Mouse (Mus musculus) cerebellum, adult 11 months (tissue): ENCODE measurements at regions not wholly inside any gene's neighbourhood (a gene's known extent, or its start where the extent isn't known, plus 50 kb on each side); places are given as distances from the start of the nearest gene placed in this dataset.

Experiments
- DNase-seq: peaks from one replicate; pipeline ENCODE4 v3.0.0; 2022

DNA sequence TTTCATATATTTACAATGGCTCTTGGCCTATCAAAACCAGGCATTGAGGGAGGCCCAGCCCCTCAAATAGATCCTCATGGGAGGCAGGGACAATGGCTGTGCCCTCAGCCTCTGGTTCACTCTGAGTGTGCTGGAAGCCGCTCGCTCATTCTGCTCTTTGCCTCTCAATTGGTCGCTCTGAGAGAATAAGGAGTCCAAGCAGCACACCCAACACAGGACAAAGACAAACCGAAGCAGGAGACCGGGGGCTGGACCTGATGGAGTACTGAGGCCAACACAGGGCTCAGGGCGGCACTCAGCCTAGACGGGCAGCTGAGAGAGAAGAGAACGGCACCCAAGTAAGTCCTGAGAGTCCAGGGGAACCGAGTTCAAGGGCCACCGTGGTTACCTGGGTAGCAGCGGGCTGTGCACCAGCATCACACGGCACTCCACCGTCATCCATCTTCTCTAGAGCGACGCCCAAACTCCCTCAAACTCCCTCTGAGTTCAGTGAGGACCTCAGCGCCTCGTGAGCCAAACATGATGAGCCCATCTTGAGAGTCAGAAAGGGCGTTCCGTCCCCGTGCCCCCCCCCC, 145.8 kb downstream of the Setd4 start:
- DNase-seq, result no peak

- DNase-seq, result no peak
Observed at GRCm38 (mm10) chr16:93456706-93457425, 147.0 kb downstream of the Setd4 start.

- peak; percentile 49 for DNase-seq
Observed at GRCm38 (mm10) chr16:93454080-93454997, 149.5 kb downstream of the Setd4 start.

DNA sequence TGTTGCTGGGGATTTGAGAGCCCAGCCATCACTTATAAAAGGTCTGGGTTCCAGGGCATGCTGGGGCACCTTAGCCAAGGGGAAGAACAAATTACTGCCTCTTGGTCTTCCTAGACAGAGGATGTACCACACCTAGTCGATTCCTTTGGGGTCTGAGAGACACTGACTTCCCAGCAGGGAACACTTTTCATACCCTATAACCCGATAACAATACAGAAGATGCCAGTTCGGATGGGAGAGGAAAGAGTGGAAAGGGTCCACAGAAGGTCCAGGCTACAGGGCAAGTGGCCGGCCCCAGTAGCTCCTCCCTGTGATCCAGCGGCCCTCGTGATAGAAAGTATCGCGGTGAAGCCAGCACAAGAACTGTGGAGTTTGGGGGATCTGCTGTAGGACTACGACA, 150.8 kb downstream of the Setd4 start:
- DNase-seq, result no peak

DNA sequence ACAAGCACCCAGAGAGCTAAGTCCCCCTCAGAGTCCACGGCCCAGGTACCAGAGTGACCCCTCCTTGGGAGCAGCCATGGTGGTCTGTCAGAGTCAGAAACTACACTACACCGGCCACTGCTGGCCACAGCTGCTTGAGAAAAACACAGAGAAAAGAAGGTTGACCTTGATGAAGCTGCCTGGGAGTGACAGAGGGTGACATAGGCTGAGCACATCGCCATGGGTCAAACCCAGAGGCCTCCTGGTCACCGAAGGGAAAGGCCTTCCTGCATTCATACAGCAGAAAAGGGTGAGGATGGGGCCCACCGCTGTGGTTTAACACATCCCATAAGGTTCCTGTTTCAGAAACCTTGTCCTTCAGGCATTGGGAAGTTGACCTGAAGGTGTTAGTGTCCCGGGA, 153.0 kb downstream of the Setd4 start:
- no peak for DNase-seq

DNA sequence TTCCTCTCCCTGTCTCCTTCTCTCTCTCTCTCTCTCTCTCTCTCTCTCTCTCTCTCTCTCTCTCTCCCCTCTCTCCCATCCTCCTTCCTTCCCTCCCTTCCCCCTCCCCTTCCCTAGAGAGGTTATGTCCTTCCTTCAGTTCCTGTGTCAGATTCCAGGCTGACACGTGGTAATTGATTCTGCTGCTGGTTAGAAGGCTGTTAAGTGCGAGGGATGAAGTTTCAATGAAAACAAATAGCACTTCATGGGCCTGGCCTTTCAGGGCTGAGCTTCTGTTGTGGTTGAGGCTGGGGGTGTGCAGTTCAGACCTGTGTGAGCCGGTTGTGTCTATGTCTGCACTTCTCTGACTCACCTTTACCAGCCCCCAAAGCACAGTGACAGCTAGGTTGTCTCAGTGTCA, 153.9 kb downstream of the Setd4 start:
- no peak for DNase-seq

- DNase-seq, result no peak
Observed at GRCm38 (mm10) chr16:93448124-93448523, 155.7 kb downstream of the Setd4 start.

DNA sequence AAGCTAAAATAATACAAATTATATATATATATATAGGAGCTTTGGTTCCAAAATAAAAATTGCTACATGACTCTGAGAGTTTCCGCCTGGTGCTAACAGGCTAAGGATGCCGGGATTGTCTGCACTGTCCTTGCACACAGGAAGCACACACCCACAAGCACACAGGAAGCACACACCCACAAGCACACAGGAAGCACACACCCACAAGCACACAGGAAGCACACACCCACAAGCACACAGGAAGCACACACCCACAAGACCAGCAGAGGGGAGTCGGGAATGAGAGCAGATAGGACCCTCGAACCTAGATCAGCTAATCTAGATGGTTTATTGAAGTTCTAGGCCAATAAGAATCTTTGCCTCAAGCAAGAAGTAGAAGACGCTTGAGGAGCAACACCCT, 156.9 kb downstream of the Setd4 start:
- DNase-seq, result no peak

DNA sequence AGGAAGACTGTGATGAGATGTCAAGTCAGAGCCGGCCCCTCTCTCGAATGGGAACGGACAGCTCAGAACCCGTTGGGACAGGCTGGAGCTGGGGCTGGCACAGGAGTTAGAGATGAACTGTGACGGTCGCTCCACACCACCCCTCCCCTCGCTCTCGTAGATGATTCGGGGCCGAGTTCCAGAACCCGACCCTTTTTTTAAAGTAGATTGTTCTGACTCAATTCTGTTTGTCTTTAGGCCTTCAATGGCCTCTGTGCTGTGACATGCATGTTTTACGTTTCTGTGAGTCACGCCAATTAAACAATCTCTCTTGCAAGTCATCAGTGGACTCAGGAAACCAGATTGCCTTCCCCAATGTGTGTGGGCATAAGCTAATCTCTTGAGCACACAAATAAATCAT, 157.7 kb downstream of the Setd4 start:
- no peak for DNase-seq

- no peak for DNase-seq
Observed at GRCm38 (mm10) chr16:93442837-93443236, 161.0 kb downstream of the Setd4 start.

DNA sequence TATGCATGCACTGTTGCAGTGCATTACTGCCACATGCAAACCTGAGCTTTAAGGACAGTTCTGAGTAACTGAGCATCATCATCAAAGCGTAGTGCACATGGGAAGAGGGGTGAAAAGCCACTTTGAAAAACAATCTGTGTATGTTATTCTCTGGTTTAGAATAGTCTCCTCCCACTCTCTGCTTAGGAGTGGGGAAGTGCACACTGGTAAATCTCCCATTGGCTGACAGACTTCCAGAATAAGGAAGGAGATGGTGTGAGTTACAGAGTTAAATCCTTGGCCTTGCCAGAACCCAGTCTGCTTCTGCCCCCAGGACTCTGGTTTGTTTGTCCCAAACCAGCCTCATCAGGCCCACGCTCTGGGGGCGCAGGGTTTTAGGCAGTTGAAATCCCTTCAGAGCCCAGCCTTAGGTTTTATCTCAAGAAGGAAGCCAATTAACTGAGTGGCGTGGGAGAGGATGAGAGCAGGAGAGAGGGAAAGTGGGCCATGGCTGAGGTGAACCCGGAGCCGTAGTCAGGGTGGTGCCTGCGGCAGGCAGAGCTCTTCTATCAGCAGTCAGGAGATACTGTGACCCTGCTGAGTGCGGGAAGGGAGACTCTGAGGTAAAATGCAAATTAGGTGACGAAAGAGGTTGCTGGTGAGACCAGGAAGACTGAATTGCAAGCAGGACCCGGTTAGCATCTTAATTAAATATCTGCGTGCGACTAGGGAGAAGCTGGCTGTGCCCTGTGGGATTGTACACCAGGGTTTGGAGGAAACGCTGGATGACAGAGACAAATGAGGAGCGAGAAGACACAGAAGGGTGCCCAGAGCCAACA, 166.0 kb downstream of the Setd4 start:
- DNase-seq, result no peak

- DNase-seq, result no peak
Observed at GRCm38 (mm10) chr16:93436732-93437131, 167.1 kb downstream of the Setd4 start.

- no peak for DNase-seq
Observed at GRCm38 (mm10) chr16:93431316-93431715, 172.5 kb downstream of the Setd4 start.

GRCm38 (mm10) chr16:93429324-93429781, 174.5 kb downstream of the Setd4 start:
- DNase-seq, result no peak

- DNase-seq, result no peak
Observed at GRCm38 (mm10) chr16:93427264-93427663, 176.6 kb downstream of the Setd4 start.

DNA sequence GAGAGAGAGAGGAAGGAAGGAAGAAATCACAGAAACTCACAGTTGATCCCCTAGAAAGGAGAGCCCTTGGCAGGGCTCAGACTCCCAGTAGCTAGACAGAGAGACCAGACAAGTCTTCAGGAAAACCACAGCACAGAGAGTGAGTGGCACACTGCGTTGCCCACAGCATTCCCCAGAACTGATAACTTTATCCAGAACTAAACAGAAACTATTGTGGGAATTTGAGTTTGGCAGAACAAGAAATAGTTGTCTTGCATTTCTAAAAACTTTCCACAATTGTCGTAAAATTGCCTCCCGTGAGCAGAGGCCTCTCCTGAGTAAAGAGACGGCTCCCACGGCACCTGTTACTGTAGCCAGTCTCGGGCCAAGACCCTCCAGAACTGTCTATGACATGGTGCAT, 178.1 kb downstream of the Setd4 start:
- DNase-seq, result no peak

DNA sequence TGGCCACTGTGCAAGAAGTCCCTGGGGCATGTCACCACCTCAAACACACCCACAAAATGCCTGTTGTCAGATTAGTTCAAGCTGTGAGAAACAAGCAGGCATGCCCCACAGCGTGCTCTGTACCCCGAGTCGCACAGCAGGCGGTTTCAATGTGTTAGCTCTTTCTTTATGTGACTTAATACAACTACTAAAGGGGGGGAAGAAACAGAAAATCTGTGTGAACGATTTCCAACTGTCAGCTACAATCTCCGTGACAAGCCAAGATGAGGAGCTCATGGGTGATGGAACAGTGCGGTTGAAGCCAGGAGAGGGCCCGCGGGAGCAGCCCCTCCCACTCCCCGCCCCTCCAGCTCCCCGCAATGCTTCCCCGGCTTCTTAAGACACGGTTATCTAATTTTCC, 180.7 kb downstream of the Setd4 start:
- DNase-seq, result no peak

DNA sequence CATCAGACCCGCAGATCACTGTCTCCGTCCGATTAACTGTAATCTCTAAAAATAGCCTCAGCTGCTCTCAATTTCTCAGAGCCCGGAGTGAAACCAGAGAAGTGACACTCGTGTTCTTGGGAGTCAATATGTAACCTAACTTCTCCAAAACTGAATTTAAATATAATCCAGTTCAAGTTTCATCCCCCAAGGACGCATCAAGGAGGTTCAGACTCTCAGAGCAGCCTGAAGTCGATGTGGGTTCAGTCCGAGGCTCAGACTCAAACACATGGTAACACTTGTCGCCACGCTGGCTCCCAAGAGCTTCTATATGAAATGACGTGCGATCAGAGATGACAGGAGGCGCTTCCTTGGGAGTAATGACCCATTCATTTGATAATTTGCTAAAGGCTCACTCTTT, 181.6 kb downstream of the Setd4 start:
- no peak for DNase-seq

DNA sequence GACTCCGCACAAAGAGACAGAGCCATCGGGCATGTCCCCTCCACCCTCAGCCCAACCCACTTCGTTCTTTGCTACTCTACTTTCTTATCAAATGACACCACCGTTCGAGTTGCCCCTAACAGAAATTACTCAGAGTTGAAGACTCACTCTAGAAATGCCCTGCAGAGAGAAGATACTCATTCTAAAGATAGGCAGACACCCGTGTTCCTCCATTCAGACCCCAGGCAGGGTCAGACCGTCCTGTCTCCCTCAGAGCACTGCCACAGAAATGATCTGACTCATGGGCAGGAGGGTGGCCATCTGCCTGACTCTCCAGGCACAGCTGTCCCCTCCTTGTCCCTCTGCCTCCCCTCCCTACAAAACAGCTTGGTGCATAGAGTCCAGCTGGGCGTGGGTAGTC, 185.6 kb downstream of the Setd4 start:
- DNase-seq, result no peak

- DNase-seq, result no peak
Observed at GRCm38 (mm10) chr16:93417831-93418230, 186.0 kb downstream of the Setd4 start.

DNA sequence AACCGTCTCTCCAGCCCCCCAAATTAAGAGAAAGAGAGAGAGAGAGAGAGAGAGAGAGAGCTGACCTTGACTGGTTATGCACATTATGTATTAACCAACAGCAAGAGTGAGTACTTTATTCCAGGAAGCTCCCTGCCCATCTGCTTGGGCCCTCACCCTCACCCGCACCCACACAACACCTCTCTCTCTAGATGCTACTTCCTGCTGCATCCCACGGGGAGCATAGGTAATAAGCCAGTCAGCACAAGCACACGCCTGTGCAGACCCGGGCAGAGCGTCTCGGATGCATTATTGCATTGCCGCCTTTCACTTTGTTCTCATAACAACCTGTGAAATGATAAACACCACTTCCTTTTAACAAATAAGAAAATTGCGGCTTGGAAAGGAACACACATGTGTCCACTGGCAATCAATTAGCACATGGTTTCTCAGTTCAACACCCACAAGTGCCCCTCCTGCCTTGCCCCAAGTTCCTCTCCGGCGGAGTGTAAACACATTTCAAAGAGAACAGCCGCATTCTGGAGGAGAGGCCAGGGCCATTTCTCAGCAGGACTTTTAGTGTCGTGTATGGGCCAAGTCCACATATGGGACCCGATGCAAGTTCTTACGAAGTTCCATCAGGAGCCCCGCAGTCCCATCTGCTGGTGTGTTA, 211.7 kb downstream of the Setd4 start:
- no peak for DNase-seq

- DNase-seq, result no peak
Observed at GRCm38 (mm10) chr16:93387578-93388116, 216.2 kb downstream of the Setd4 start.
